Mouse (Mus musculus): ENCODE measurements around the gene Sdf2l1.

The Sdf2l1 gene

GRCm38 (mm10) chr16:17124119-17124870 lies 7.9 kb downstream of the Sdf2l1 start:
- DNase-seq (ENCODE audit: low read depth, low spot score) = no peak

- no peak for DNase-seq (ENCODE audit: low read depth, low spot score)
Observed at GRCm38 (mm10) chr16:17121569-17121968, 10.6 kb downstream of the Sdf2l1 start.

GRCm38 (mm10) chr16:17117309-17117799 lies 14.8 kb downstream of the Sdf2l1 start:
- DNase-seq (ENCODE audit: low read depth, low spot score) = no peak

GRCm38 (mm10) chr16:17110771-17111743 lies 21.1 kb downstream of the Sdf2l1 start, which contains the start of gene Ppil2:
Ppil2 (minus strand) TSS chr16:17111257.
- peak; percentile 92 for DNase-seq (ENCODE audit: low read depth, low spot score)

GRCm38 (mm10) chr16:17104600-17104999 lies 27.6 kb downstream of the Sdf2l1 start:
- no peak for DNase-seq (ENCODE audit: low read depth, low spot score)

GRCm38 (mm10) chr16:17102630-17103220 lies 29.5 kb downstream of the Sdf2l1 start:
- no peak for DNase-seq (ENCODE audit: low read depth, low spot score)

- no peak for DNase-seq (ENCODE audit: low read depth, low spot score)
Observed at GRCm38 (mm10) chr16:17096938-17097337, 35.2 kb downstream of the Sdf2l1 start.

- DNase-seq (ENCODE audit: low read depth, low spot score) = no peak
Observed at GRCm38 (mm10) chr16:17088346-17088745, 43.8 kb downstream of the Sdf2l1 start.

GRCm38 (mm10) chr16:17086669-17087193 lies 45.5 kb downstream of the Sdf2l1 start:
- DNase-seq (ENCODE audit: low read depth, low spot score) = peak; percentile 76

GRCm38 (mm10) chr16:17086241-17086640 lies 45.9 kb downstream of the Sdf2l1 start:
- no peak for DNase-seq (ENCODE audit: low read depth, low spot score)

- DNase-seq (ENCODE audit: low read depth, low spot score) = no peak
Observed at GRCm38 (mm10) chr16:17085636-17086035, 46.5 kb downstream of the Sdf2l1 start.

- DNase-seq (ENCODE audit: low read depth, low spot score) = no peak
Observed at GRCm38 (mm10) chr16:17082121-17082792, 49.9 kb downstream of the Sdf2l1 start.

Measured in brain, adult 2 months (tissue).